Mouse (Mus musculus) MEL (cell line): ENCODE measurements around the gene Kcng3. TPM values are rescaled to one million over a fixed set of nuclear protein-coding genes. Genes with fewer than 3 reads are reported as not detected.

Source experiments
- DNase-seq: peaks from one replicate; pipeline ENCODE4 v3.0.0; 2011; ENCODE audit warnings: low read depth, low spot score
- H3K27ac ChIP-seq: 2 replicates; pipeline ENCODE4 v1.5.1; 2012; ENCODE audit warnings: low read depth, mild to moderate bottlenecking, control low read depth, low read length, moderate library complexity; ENCODE audit not compliant: control insufficient read depth
- H3K27me3 ChIP-seq, 2 experiments: fragments of 150-350 bp in 1 of 2; sonication (generic) in 1 of 2; 2 replicates each; pipeline ENCODE4 v1.6.1; 2012; ENCODE audit warnings: low read length in 2 of 2, mild to moderate bottlenecking in 2 of 2, improper control_type of control experiment in 1 of 2, moderate library complexity in 1 of 2; ENCODE audit not compliant: insufficient read depth in 2 of 2, control insufficient read depth in 1 of 2
- H3K36me3 ChIP-seq, 2 experiments: 2 replicates each; pipeline ENCODE4 v1.6.1; 2012 to 2014; ENCODE audit warnings: low read length in 2 of 2, improper control_type of control experiment in 1 of 2, inconsistent platforms in 1 of 2, mild to moderate bottlenecking in 1 of 2; ENCODE audit not compliant: insufficient read depth in 2 of 2, control insufficient read depth in 1 of 2
- H3K4me1 ChIP-seq, 2 experiments: fragments of 150-350 bp in 1 of 2; sonication (generic) in 1 of 2; 2 replicates each; pipeline ENCODE4 v1.6.1; 2012; ENCODE audit warnings: low read length in 2 of 2, improper control_type of control experiment in 1 of 2, mild to moderate bottlenecking in 1 of 2; ENCODE audit not compliant: insufficient read depth in 2 of 2, control insufficient read depth in 1 of 2
- H3K4me3 ChIP-seq, 2 experiments: fragments of 150-350 bp in 1 of 2; sonication (generic) in 1 of 2; 2 replicates each; pipeline ENCODE4 v1.5.1; 2012; ENCODE audit warnings: low read depth in 2 of 2, low read length in 2 of 2, mild to moderate bottlenecking in 2 of 2, moderate library complexity in 2 of 2, control low read depth in 1 of 2, improper control_type of control experiment in 1 of 2; ENCODE audit not compliant: control insufficient read depth in 1 of 2, insufficient read depth in 1 of 2
- H3K79me2 ChIP-seq: 2 replicates; pipeline ENCODE4 v1.6.1; 2012; ENCODE audit warnings: mild to moderate bottlenecking, low read length, moderate library complexity; ENCODE audit not compliant: control insufficient read depth, poor library complexity, insufficient read depth
- H3K9ac ChIP-seq: 2 replicates; pipeline ENCODE4 v1.6.1; 2012; ENCODE audit warnings: low read depth, mild to moderate bottlenecking, control low read depth, low read length, moderate library complexity; ENCODE audit not compliant: control insufficient read depth, poor library complexity, severe bottlenecking
- H3K9me3 ChIP-seq: fragments of 150-350 bp; sonication (generic); replicated peaks from 2 replicates; pipeline ENCODE4 v1.6.1; 2012; ENCODE audit warnings: mild to moderate bottlenecking, low read length, improper control_type of control experiment, moderate library complexity; ENCODE audit not compliant: insufficient read depth
- BHLHE40 ChIP-seq: IDR thresholded peaks from 2 replicates; pipeline ENCODE4 v1.6.1; 2012; ENCODE audit warnings: low read depth, mild to moderate bottlenecking, inconsistent platforms, low read length, improper control_type of control experiment, borderline replicate concordance
- CHD1 ChIP-seq: IDR thresholded peaks from 2 replicates; pipeline ENCODE4 v1.6.1; 2012; ENCODE audit warnings: low read depth, mild to moderate bottlenecking, inconsistent platforms, low read length, improper control_type of control experiment
- E2F4 ChIP-seq: IDR thresholded peaks from 2 replicates; pipeline ENCODE4 v1.6.1; 2011; ENCODE audit warnings: low read depth, low read length, improper control_type of control experiment, borderline replicate concordance
- ELF1 ChIP-seq: IDR thresholded peaks from 2 replicates; pipeline ENCODE4 v1.6.1; 2014; ENCODE audit warnings: low read depth, mild to moderate bottlenecking, inconsistent platforms, low read length, improper control_type of control experiment, moderate library complexity
- EP300 ChIP-seq, 2 experiments: IDR thresholded peaks; 2 replicates each; pipeline ENCODE4 v1.6.1; 2011; ENCODE audit warnings: improper control_type of control experiment in 2 of 2, low read length in 2 of 2, low read depth in 1 of 2, mild to moderate bottlenecking in 1 of 2
- ETS1 ChIP-seq: IDR thresholded peaks from 2 replicates; pipeline ENCODE4 v1.6.1; 2012; ENCODE audit warnings: low read depth, mild to moderate bottlenecking, inconsistent platforms, low read length, improper control_type of control experiment, moderate library complexity
- GATA1 ChIP-seq: IDR thresholded peaks from 2 replicates; pipeline ENCODE4 v1.6.1; 2011; ENCODE audit warnings: low read depth, low read length, improper control_type of control experiment
- JUND ChIP-seq: IDR thresholded peaks from 2 replicates; pipeline ENCODE4 v1.6.1; 2011; ENCODE audit warnings: low read depth, mild to moderate bottlenecking, improper control_type of control experiment, low read length
- KAT2A ChIP-seq: conservative IDR thresholded peaks from 2 replicates; pipeline ENCODE4 v1.6.1; 2012; ENCODE audit warnings: low read depth, low read length, improper control_type of control experiment, inconsistent platforms
- MAFK ChIP-seq: IDR thresholded peaks from 2 replicates; pipeline ENCODE4 v1.6.1; 2011; ENCODE audit warnings: low read depth, mild to moderate bottlenecking, low read length, improper control_type of control experiment, borderline replicate concordance
- MAX ChIP-seq: IDR thresholded peaks from 2 replicates; pipeline ENCODE4 v1.6.1; 2011; ENCODE audit warnings: low read length, improper control_type of control experiment
- MAZ ChIP-seq: IDR thresholded peaks from 2 replicates; pipeline ENCODE4 v1.6.1; 2012; ENCODE audit warnings: low read depth, mild to moderate bottlenecking, inconsistent platforms, low read length, improper control_type of control experiment
- NRF1 ChIP-seq: IDR thresholded peaks from 2 replicates; pipeline ENCODE4 v1.6.1; 2014; ENCODE audit warnings: low read depth, mild to moderate bottlenecking, inconsistent platforms, low read length, improper control_type of control experiment, moderate library complexity; ENCODE audit not compliant: poor library complexity, insufficient read depth, severe bottlenecking
- POLR2AphosphoS2 ChIP-seq: IDR thresholded peaks from 2 replicates; pipeline ENCODE4 v1.6.1; 2011; ENCODE audit warnings: low read length, improper control_type of control experiment
- POLR2AphosphoS5 ChIP-seq: IDR thresholded peaks from 2 replicates; pipeline ENCODE4 v1.6.1; 2012; ENCODE audit warnings: low read depth, borderline replicate concordance, mild to moderate bottlenecking, inconsistent platforms, low read length, moderate library complexity, mixed read lengths
- SIN3A ChIP-seq: IDR thresholded peaks from 2 replicates; pipeline ENCODE4 v1.6.1; 2012; ENCODE audit warnings: low read length, improper control_type of control experiment, inconsistent platforms
- TAL1 ChIP-seq: IDR thresholded peaks from 2 replicates; pipeline ENCODE4 v1.6.1; 2012; ENCODE audit warnings: mild to moderate bottlenecking, inconsistent platforms, low read length, moderate library complexity, mixed read lengths
- TCF12 ChIP-seq: IDR thresholded peaks from 2 replicates; pipeline ENCODE4 v1.6.1; 2014; ENCODE audit warnings: low read depth, mild to moderate bottlenecking, inconsistent platforms, low read length, improper control_type of control experiment, moderate library complexity
- USF2 ChIP-seq, 2 experiments: IDR thresholded peaks; 2 replicates each; pipeline ENCODE4 v1.6.1; 2011 to 2012; ENCODE audit warnings: improper control_type of control experiment in 2 of 2, low read length in 2 of 2, borderline replicate concordance in 1 of 2, inconsistent platforms in 1 of 2, low read depth in 1 of 2, mild to moderate bottlenecking in 1 of 2; ENCODE audit not compliant: insufficient read depth in 1 of 2
- ZC3H11A ChIP-seq: IDR thresholded peaks from 2 replicates; pipeline ENCODE4 v1.6.1; 2012; ENCODE audit warnings: low read depth, mild to moderate bottlenecking, inconsistent platforms, low read length, improper control_type of control experiment
- ZMIZ1 ChIP-seq: IDR thresholded peaks from 2 replicates; pipeline ENCODE4 v1.6.1; 2012; ENCODE audit warnings: low read depth, mild to moderate bottlenecking, inconsistent platforms, low read length, improper control_type of control experiment, moderate library complexity
- polyA plus RNA-seq, 2 experiments: library from polyadenylated mRNA; stranded (reverse) in 1 of 2; unstranded in 1 of 2; fragments of >175 nt in 1 of 2; fragments of >200 nt in 1 of 2; gene quantifications; 2 replicates each; pipeline versions ENCODE4 v1.2.1 to v1.2.4; 2012; ENCODE audit warnings: low replicate concordance in 2 of 2, low read depth in 1 of 2; ENCODE audit not compliant: insufficient read length in 2 of 2, insufficient read depth in 1 of 2, missing spikeins in 1 of 2
- total RNA-seq: library from RNA; depleted of rRNA; stranded (reverse); fragments of 300-350 nt; gene quantifications from 2 replicates; pipeline ENCODE4 v1.2.3, GENCODE M21; 2012

Gene Kcng3
- total and polyA plus RNA-seq, 3 experiments, result not detected

DNA sequence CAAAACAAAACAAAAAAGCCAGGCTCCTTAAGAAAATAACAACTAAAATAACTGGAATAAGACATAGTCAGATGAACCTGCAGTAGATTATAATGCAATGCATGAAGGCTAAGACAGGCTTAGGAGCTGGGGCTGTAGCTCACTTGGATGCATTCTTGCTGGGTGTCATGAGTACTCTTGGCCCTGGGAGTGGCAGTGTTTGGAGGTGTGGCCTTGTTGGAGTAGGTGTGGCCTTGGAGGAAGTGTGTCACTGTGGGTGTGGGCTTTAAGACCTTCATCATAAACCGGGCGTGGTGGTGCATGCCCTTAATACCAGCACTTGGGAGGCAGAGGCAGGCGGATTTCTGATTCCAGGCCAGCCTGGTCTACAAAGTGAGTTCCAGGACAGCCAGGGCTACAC lies 18.3 kb upstream of the Kcng3 start:
- H3K27ac ChIP-seq, result no peak overlapping the region
- TF ChIP-seq JUND (no peak), USF2 (IDR thresholded peaks at IDR 0.05; ENCODE audit: borderline replicate concordance in 1 of 2, insufficient read depth in 1 of 2, low read depth in 1 of 2, low read length in 2 of 2) (no peak), ZC3H11A (no peak), ELF1 (no peak), POLR2AphosphoS2 (no peak), SIN3A (no peak), ETS1 (no peak), MAZ (no peak)
- H3K4me3 ChIP-seq, result no peak overlapping the region
- H3K79me2 ChIP-seq, result no peaks in the 10 kb centered on the region
- H3K9ac ChIP-seq, result no peak overlapping the region
- H3K36me3 ChIP-seq, result peaks cover 0 to 2% of the 10 kb centered on the region in 2 experiments; a peak in 2 of 4 replicates
- no peaks in the 10 kb centered on the region for H3K27me3 ChIP-seq
- no peaks in the 10 kb centered on the region for H3K9me3 ChIP-seq
- no peak for DNase-seq
- H3K4me1 ChIP-seq, result peaks cover 3 to 13% of the 10 kb centered on the region in 2 experiments; a peak in 3 of 4 replicates

DNA sequence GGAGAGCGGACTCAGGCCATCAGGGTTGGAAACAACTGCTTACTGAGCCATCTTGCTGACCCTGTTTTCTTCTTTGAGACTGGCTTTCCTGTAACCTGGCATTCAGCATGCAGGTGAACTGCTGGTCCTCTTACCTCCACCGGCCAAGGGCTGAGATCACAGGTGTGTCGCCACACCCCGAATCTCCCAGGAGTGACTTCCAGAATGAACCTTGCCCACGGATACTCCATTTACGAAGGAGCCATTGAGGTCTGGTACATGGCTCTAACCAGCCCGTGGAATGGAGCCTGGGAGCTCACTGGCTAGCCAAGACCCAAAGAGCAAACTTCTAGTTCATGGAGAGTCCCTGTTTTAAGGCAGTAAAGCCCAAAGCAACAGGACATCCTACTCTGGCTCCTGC lies 15.7 kb upstream of the Kcng3 start:
- no peak overlapping the region for H3K9ac ChIP-seq
- H3K36me3 ChIP-seq, result no peaks in the 10 kb centered on the region
- no peak overlapping the region for H3K27ac ChIP-seq
- no peak overlapping the region for H3K4me3 ChIP-seq
- H3K27me3 ChIP-seq, result no peaks in the 10 kb centered on the region
- H3K4me1 ChIP-seq, result no peaks in the 10 kb centered on the region; a peak in 1 of 4 replicates
- H3K79me2 ChIP-seq, result no peaks in the 10 kb centered on the region
- DNase-seq, result no peak
- TF ChIP-seq MAX (no peak), SIN3A (no peak), TCF12 (no peak), KAT2A (no peak), MAFK (no peak), BHLHE40 (no peak), EP300 (IDR thresholded peaks at IDR 0.05; ENCODE audit: low read depth in 1 of 2, low read length in 2 of 2) (no peak), E2F4 (no peak), NRF1 (no peak), MAZ (no peak), TAL1 (no peak), GATA1 (no peak), ELF1 (no peak), ZMIZ1 (no peak), CHD1 (no peak), POLR2AphosphoS5 (no peak)
- H3K9me3 ChIP-seq, result no peaks in the 10 kb centered on the region
